Mouse (Mus musculus): ENCODE results near the gene Flywch1.

The Flywch1 gene

DNA sequence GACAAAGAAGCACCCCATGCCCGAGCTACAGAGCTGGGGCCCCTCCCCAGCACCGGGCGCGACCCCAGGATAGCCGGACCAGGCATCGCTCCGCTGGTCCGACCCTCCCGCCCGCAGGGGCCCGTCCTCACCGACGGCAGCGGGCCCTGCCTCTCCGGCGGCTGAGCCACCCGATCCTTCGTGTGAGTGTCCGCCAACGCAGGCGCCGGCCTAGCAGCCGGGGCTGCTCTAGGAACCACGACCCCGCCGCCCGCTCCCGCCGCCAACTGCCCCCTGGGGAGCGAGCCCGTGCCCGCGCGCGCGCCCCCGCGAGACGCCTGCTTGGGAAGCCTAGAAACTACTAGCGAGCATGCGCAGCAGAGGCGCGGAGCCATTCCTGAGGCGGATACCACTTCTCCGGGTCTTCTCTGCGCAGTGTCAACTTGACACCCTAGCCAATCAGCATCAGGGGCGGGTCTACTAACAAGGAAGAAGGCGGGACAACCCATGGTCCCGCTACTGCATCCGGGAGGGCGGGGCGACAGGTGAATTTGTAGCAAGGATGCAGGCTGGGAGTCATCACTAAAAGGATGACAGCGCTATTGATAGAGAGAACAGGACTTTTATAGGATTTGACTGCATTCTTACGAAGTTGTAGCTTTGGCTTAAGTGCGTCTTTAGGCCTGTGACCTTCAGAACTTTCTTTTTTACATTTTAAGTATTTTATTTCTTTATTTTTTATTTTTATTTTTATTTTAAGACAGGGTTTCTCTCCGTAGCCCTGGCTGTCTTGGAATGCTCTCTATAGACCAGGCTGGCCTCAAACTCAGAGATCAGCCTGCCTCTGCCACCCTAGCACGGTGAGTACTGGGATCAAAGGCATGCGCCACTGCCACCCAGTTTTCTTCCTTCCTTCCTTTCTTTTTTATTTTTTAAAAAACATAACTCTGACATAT is at the start of gene Flywch1:
Gene Flywch1 (minus strand): TSS at position 319 of the 935 bp plus-strand sequence.
- DNase-seq = peak; percentile 96 to 98

- no peak for DNase-seq
Observed at GRCm38 (mm10) chr17:23820731-23821130, 49.3 kb upstream of the Flywch1 start.

DNA sequence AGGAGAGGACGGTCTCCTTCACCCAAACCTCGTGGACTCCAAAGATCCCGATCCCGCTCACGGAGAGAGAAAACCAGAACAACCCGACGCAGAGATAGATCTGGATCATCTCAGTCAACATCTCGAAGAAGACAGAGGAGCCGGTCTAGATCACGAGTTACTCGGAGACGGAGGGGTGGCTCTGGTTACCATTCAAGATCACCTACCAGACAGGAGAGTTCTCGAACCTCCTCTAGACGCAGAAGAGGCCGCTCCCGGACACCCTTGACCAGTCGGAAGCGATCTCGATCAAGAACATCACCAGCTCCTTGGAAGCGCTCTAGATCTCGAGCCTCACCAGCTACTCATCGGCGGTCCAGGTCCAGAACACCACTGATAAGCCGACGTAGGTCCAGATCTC is 47.8 kb upstream of the Flywch1 start:
- no peak for DNase-seq

- DNase-seq = no peak
Observed at GRCm38 (mm10) chr17:23818579-23818978, 47.2 kb upstream of the Flywch1 start.

- no peak for DNase-seq
Observed at GRCm38 (mm10) chr17:23815641-23816040, 44.2 kb upstream of the Flywch1 start.

GRCm38 (mm10) chr17:23807918-23808317 is 36.5 kb upstream of the Flywch1 start:
- DNase-seq = no peak

DNA sequence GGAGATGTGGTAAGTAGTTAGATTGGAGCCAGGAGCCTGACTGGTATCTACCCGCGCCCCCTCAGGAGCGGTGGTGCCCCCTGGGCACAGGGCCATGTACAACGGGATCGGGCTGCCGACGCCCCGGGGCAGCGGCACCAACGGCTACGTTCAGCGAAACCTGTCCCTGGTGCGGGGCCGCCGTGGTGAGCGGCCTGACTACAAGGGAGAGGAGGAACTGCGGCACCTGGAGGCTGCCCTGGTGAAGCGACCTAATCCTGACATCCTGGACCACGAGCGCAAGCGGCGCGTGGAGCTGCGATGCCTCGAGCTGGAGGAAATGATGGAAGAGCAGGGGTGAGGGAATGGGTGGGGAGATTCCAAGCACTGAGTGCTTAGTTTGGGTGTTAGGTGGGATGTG is 35.5 kb upstream of the Flywch1 start:
- DNase-seq = peak in 1 of 2 experiments; percentile 42

- no peak for DNase-seq
Observed at GRCm38 (mm10) chr17:23804426-23805085, 33.2 kb upstream of the Flywch1 start.

GRCm38 (mm10) chr17:23803366-23804041 is 32.1 kb upstream of the Flywch1 start:
- peak; percentile 75 to 81 for DNase-seq

DNA sequence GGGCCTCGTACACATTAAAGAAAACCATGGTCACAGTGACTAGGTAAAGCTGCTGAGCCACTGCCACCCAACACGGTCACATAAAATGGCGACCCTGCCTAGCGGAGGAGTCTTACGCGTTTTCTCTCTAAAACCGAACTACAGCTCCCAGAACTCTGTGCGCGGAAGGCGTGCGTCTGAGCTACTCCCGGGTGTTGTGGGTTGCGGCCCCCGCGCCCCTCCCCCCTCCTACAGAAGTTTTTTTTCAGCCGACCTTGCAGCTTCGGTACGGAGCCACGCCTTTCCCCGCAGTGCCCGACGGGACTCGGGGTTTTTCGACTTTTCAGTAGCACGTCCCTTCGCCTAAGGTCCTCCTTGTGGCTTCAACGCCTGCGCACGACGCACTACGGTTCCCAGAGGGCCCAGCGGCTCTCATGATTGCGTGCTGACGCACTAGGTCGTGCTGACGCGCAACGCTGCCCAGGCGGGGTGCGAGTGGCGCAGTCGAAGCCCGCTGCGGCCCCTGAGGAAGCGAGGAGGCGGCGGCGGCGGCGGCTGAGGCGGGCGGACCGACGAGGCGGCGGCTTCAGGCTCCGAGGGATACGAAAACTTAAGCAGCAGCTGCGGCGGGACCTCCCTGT is 31.5 kb upstream of the Flywch1 start:
- DNase-seq = peak; percentile 95 to 98

- DNase-seq = no peak
Observed at GRCm38 (mm10) chr17:23801627-23802026, 30.2 kb upstream of the Flywch1 start.

GRCm38 (mm10) chr17:23797316-23797715 is 25.9 kb upstream of the Flywch1 start:
- DNase-seq = no peak

DNA sequence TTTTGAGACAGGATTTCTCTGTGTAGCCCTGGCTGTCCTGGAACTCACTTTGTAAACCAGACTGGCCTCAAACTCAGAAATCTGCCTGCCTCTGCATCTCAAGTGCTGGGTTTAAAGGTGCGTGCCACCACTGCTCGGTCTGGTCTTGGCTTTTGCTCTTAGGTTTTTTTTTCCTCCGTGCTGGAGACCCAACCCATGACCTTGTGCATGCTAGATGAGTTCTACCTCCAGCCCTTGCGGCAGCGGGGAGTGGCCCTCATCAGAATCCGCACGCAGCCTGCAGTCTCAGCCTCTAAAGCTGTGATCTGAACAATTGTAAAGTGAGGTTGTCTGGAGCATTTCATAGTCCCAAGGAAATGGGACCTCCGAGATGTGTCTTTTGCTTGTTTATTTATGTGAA is 23.9 kb upstream of the Flywch1 start:
- no peak for DNase-seq

GRCm38 (mm10) chr17:23791079-23791357 is 19.6 kb upstream of the Flywch1 start:
- DNase-seq = peak; percentile 21 to 26

- peak; percentile 51 to 53 for DNase-seq
Observed at GRCm38 (mm10) chr17:23790269-23791078, 19.1 kb upstream of the Flywch1 start, which contains the start of gene Srrm2. TSS of gene Srrm2 (plus strand) at chr17:23790532.

GRCm38 (mm10) chr17:23789749-23790268 is 18.4 kb upstream of the Flywch1 start:
- no peak for DNase-seq

DNA sequence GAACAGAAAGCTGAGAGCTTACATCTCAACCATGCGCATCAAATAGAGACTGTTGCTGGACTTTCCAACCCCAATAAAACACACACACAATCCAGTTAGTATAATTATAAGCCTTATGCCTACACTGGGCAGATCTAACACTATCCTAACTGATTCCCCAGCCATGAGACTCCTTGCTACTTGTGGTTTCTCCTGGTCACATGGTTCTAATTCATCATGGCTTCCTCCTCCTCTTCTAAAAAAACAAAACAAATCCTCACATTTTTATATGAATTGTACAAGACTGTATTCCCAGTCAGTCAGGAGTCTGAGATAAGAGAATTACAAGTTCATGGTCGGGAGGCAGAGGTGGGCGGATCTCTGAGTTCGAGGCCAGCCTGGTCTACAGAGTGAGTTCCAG is 17.6 kb upstream of the Flywch1 start:
- no peak for DNase-seq

DNA sequence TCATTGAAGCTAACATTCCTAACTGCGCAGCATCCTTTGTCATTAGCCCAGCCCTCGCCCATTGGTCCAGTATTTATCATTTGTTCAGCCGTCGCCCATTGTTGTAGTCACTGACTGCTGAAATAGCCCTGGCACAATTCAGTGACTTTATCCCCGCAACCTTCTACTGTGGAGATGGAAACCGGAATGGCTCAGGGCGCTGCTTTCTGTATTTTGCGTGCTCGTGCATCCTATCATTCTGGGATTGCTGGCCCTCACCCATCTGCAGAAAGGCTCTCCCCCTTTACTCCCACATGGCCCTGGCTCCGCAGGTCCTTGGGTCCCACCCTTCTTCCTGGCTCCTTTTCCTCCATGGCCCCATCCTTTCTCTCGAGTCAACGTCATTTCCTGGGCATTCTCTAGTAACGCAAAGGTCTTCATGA is 15.1 kb upstream of the Flywch1 start:
- no peak for DNase-seq

DNA sequence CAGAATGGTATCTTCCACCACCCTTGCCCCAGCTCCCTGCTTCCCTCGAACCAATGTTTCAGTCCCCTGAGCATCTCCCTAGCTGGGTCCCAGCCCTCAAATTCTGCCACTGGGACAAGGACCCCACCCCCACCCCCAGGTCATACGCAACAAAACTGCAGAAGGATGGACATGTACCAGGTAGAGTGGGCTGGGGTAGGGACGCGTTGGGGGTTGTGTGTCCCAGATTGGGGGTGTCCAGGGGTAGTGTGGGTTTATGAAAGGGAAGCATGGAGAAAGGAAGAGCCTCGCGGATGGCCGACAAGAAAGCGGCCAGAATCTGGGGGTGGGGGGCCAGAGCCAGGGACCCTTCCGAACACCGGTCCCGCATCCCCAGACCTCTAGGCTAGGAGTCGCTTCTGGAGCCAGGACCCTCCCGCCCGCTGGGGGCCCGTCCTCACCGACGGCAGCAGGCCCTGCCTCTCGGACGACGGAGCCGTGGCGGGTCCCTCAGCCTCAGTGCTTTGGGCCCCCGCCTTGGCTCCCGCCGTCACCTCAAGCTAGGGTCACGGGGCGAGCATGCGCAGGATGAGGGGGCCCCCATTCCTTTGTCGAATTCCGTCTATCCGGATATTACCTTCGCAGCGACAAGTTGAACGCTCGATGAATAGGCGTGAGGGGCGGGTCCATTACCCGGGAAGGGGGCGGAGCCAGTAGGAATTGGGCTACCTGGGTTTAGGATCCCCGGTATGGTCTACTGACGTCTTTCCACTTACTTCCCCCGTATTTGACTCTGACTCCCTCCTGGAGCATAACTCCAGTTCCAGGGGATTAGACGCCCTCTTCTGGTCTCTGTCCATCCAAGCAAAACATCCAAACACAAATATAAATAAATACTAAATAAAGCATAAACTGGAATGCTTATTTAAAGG is 14.4 kb upstream of the Flywch1 start, which contains the start of gene Flywch2:
Gene Flywch2 (minus strand): TSS at position 521 of the 911 bp plus-strand sequence.
- DNase-seq = peak; percentile 59 to 74

GRCm38 (mm10) chr17:23783352-23783751 is 11.9 kb upstream of the Flywch1 start:
- no peak for DNase-seq

DNA sequence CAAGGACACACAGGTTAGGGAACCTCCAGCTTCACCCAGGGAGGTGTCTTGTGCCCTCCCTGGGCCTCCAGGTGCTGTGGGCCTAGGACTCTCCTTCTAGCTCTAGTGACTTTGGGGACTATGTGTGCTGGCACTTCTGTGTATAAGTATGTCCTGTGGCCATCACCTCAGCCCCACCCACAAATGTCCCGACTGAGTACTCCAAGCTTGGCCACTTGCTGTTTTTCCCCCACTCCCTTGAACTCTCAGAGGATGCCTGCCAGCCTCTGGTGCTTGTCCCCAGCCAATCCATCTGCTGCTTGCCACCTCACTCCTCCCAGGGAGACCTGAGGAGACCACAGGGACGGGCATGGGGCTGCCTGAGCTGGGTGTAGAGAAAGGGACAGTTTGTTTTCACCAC is 7.0 kb upstream of the Flywch1 start:
- no peak for DNase-seq
